Mouse (Mus musculus): ENCODE results near the gene Ncln. TPM values are rescaled to one million over a fixed set of nuclear protein-coding genes. Genes with fewer than 3 reads are reported as not detected.
A peak's percentile ranks its signal among the peaks of the same experiment; 100 is the strongest.

Ncln gene
- polyA plus RNA-seq, 1 experiment = 122 TPM

DNA sequence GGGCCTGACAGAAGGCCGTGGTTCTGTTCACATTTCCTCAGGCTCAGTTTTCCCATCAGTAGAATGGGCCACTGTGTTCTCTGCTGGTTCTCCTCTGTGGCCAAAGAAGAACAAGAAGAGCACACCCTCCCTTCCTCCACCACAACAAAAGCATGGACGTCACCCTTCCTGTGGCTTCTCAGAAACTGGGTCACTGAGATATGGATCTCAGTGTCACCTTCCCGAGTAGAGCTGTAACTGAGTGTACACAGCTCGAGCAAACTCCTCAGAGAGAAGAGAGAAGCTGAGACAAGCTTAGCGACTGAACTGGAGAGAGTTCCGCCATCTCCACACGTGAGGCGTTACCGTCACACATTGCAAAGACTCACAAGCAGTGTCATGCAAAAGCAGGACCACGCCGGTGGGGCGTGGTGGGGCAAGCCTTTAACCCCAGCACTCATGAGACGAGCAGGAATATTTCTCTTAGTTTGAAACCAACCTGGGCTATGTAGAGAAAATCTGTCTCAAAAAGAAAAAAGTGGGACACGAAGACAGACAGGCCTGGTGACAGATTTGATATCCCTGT lies 14.1 kb upstream of the Ncln start:
- Histone ChIP-seq H3ac (ENCODE audit: control insufficient read depth, insufficient read length, low read depth) (no peak overlapping the region), H3K4me3 (ENCODE audit: insufficient read depth, poor library complexity, severe bottlenecking) (no peak overlapping the region), H3K79me2 (ENCODE audit: control insufficient read depth, insufficient read depth) (no peaks in the 10 kb centered on the region), H3K36me3 (ENCODE audit: control insufficient read depth, insufficient read depth) (no peaks in the 10 kb centered on the region), H3K27me3 (ENCODE audit: control insufficient read depth, insufficient read depth, insufficient read length) (peaks cover 6% of the 10 kb centered on the region), H3K79me3 (ENCODE audit: low read depth) (no peaks in the 10 kb centered on the region)
- TF ChIP-seq USF1 (IDR thresholded peaks at IDR 0.05; ENCODE audit: low read depth) (no peak), CTCF (IDR thresholded peaks at IDR 0.05; ENCODE audit: control insufficient read depth, insufficient read depth, insufficient read length) (no peak), CEBPB (IDR thresholded peaks at IDR 0.05; ENCODE audit: low read depth) (no peak), FOSL1 (IDR thresholded peaks at IDR 0.05; ENCODE audit: insufficient read depth, low read length, poor library complexity, severe bottlenecking) (no peak), MAX (IDR thresholded peaks at IDR 0.05) (no peak), MYOD1 (IDR thresholded peaks at IDR 0.05; ENCODE audit: control insufficient read depth, insufficient read length, low read depth) (no peak), MYOG (IDR thresholded peaks at IDR 0.05; ENCODE audit: control insufficient read depth, extremely low read depth, insufficient read length) (no peak)

DNA sequence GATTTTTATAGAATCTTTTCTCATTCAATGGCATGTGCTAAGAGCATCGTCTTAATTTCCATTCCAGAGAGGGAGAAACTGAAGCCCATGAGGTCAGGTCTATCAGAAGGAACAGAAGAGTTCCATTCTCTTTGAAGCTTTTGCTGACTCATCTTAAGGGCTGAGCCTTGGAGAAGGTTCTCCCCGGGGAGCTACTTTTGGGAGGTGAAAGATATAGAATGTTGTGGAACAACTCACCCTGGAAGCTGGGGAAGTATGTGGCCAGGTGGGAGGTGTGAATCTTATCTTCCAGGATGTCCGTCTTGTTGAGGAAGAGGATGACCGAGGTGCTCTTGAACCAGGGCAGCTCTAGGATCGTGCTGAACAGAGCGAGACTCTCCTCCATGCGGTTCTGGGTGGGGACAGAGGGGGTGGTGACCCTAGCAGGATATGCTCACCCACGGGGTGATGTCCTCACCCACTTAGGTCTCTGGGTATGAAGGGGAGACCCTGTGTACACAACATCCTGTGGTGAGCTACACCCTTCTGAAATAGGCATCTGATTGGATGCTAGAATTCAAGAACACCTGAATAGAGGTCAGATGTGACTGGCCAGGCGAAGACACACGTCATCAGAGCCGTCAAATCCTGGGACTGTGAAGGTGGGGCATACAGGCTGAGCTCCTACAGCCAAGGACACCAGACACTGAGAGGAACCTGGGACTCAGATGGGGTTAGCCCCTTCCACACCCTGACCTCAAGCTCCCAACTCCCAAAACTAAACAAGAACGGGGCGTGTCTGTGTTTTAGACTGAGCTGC lies 11.7 kb upstream of the Ncln start:
- no peaks in the 10 kb centered on the region for H3K79me2 ChIP-seq (ENCODE audit: control insufficient read depth, insufficient read depth)
- H3ac ChIP-seq (ENCODE audit: control insufficient read depth, insufficient read length, low read depth) = no peak overlapping the region
- H3K36me3 ChIP-seq (ENCODE audit: control insufficient read depth, insufficient read depth) = no peaks in the 10 kb centered on the region
- TF ChIP-seq CEBPB (IDR thresholded peaks at IDR 0.05; ENCODE audit: low read depth) = no peak
- TF ChIP-seq MAX (IDR thresholded peaks at IDR 0.05) = no peak
- TF ChIP-seq MYOD1 (IDR thresholded peaks at IDR 0.05; ENCODE audit: control insufficient read depth, insufficient read length, low read depth) = no peak
- TF ChIP-seq FOSL1 (IDR thresholded peaks at IDR 0.05; ENCODE audit: insufficient read depth, low read length, poor library complexity, severe bottlenecking) = no peak
- TF ChIP-seq MYOG (IDR thresholded peaks at IDR 0.05; ENCODE audit: control insufficient read depth, extremely low read depth, insufficient read length) = no peak
- TF ChIP-seq USF1 (IDR thresholded peaks at IDR 0.05; ENCODE audit: low read depth) = no peak
- no peak for TF ChIP-seq CTCF (IDR thresholded peaks at IDR 0.05; ENCODE audit: control insufficient read depth, insufficient read depth, insufficient read length)
- H3K27me3 ChIP-seq (ENCODE audit: control insufficient read depth, insufficient read depth, insufficient read length) = peaks cover 6% of the 10 kb centered on the region
- no peak overlapping the region for H3K4me3 ChIP-seq (ENCODE audit: insufficient read depth, poor library complexity, severe bottlenecking)
- H3K79me3 ChIP-seq (ENCODE audit: low read depth) = no peaks in the 10 kb centered on the region

GRCm38 (mm10) chr10:81507095-81507494 lies 10.9 kb upstream of the Ncln start:
- H3K79me2 ChIP-seq (ENCODE audit: control insufficient read depth, insufficient read depth) = no peaks in the 10 kb centered on the region
- no peak for TF ChIP-seq CTCF (IDR thresholded peaks at IDR 0.05; ENCODE audit: control insufficient read depth, insufficient read depth, insufficient read length)
- TF ChIP-seq FOSL1 (IDR thresholded peaks at IDR 0.05; ENCODE audit: insufficient read depth, low read length, poor library complexity, severe bottlenecking) = no peak
- no peak for TF ChIP-seq MYOD1 (IDR thresholded peaks at IDR 0.05; ENCODE audit: control insufficient read depth, insufficient read length, low read depth)
- no peak for TF ChIP-seq MYOG (IDR thresholded peaks at IDR 0.05; ENCODE audit: control insufficient read depth, extremely low read depth, insufficient read length)
- no peak for TF ChIP-seq MAX (IDR thresholded peaks at IDR 0.05)
- no peak for TF ChIP-seq USF1 (IDR thresholded peaks at IDR 0.05; ENCODE audit: low read depth)
- no peak for TF ChIP-seq CEBPB (IDR thresholded peaks at IDR 0.05; ENCODE audit: low read depth)
- H3K4me3 ChIP-seq (ENCODE audit: insufficient read depth, poor library complexity, severe bottlenecking) = no peak overlapping the region

GRCm38 (mm10) chr10:81505016-81505664 lies 8.9 kb upstream of the Ncln start:
- no peaks in the 10 kb centered on the region for H3K79me3 ChIP-seq (ENCODE audit: low read depth)
- no peaks in the 10 kb centered on the region for H3K27me3 ChIP-seq (ENCODE audit: control insufficient read depth, insufficient read depth, insufficient read length)
- no peaks in the 10 kb centered on the region for H3K79me2 ChIP-seq (ENCODE audit: control insufficient read depth, insufficient read depth)
- H3K36me3 ChIP-seq (ENCODE audit: control insufficient read depth, insufficient read depth) = no peaks in the 10 kb centered on the region
- TF ChIP-seq CTCF (IDR thresholded peaks at IDR 0.05; ENCODE audit: control insufficient read depth, insufficient read depth, insufficient read length) = no peak
- no peak for TF ChIP-seq MYOG (IDR thresholded peaks at IDR 0.05; ENCODE audit: control insufficient read depth, extremely low read depth, insufficient read length)
- no peak for TF ChIP-seq FOSL1 (IDR thresholded peaks at IDR 0.05; ENCODE audit: insufficient read depth, low read length, poor library complexity, severe bottlenecking)
- no peak for TF ChIP-seq CEBPB (IDR thresholded peaks at IDR 0.05; ENCODE audit: low read depth)
- TF ChIP-seq MYOD1 (IDR thresholded peaks at IDR 0.05; ENCODE audit: control insufficient read depth, insufficient read length, low read depth) = no peak
- TF ChIP-seq USF1 (IDR thresholded peaks at IDR 0.05; ENCODE audit: low read depth) = no peak
- TF ChIP-seq MAX (IDR thresholded peaks at IDR 0.05) = no peak
- H3K4me3 ChIP-seq (ENCODE audit: insufficient read depth, poor library complexity, severe bottlenecking) = no peak overlapping the region
- no peak overlapping the region for H3ac ChIP-seq (ENCODE audit: control insufficient read depth, insufficient read length, low read depth)

More at GRCm38 (mm10) chr10:81507095-81507494, 10.9 kb upstream of the Ncln start:
- H3ac ChIP-seq (ENCODE audit: control insufficient read depth, insufficient read length, low read depth) = no peak overlapping the region
- H3K27me3 ChIP-seq (ENCODE audit: control insufficient read depth, insufficient read depth, insufficient read length) = peaks cover 6% of the 10 kb centered on the region
- H3K79me3 ChIP-seq (ENCODE audit: low read depth) = no peaks in the 10 kb centered on the region
- no peaks in the 10 kb centered on the region for H3K36me3 ChIP-seq (ENCODE audit: control insufficient read depth, insufficient read depth)

GRCm38 (mm10) chr10:81502658-81503057 lies 6.5 kb upstream of the Ncln start:
- H3ac ChIP-seq (ENCODE audit: control insufficient read depth, insufficient read length, low read depth) = no peak overlapping the region
- no peaks in the 10 kb centered on the region for H3K79me3 ChIP-seq (ENCODE audit: low read depth)
- no peaks in the 10 kb centered on the region for H3K36me3 ChIP-seq (ENCODE audit: control insufficient read depth, insufficient read depth)
- no peak overlapping the region for H3K4me3 ChIP-seq (ENCODE audit: insufficient read depth, poor library complexity, severe bottlenecking)
- no peak for TF ChIP-seq MYOG (IDR thresholded peaks at IDR 0.05; ENCODE audit: control insufficient read depth, extremely low read depth, insufficient read length)
- no peak for TF ChIP-seq USF1 (IDR thresholded peaks at IDR 0.05; ENCODE audit: low read depth)
- TF ChIP-seq MYOD1 (IDR thresholded peaks at IDR 0.05; ENCODE audit: control insufficient read depth, insufficient read length, low read depth) = no peak
- no peak for TF ChIP-seq FOSL1 (IDR thresholded peaks at IDR 0.05; ENCODE audit: insufficient read depth, low read length, poor library complexity, severe bottlenecking)
- peak; percentile 99 for TF ChIP-seq CTCF (IDR thresholded peaks at IDR 0.05; ENCODE audit: control insufficient read depth, insufficient read depth, insufficient read length)
- TF ChIP-seq MAX (IDR thresholded peaks at IDR 0.05) = no peak
- no peak for TF ChIP-seq CEBPB (IDR thresholded peaks at IDR 0.05; ENCODE audit: low read depth)
- no peaks in the 10 kb centered on the region for H3K27me3 ChIP-seq (ENCODE audit: control insufficient read depth, insufficient read depth, insufficient read length)
- no peaks in the 10 kb centered on the region for H3K79me2 ChIP-seq (ENCODE audit: control insufficient read depth, insufficient read depth)
